Mouse (Mus musculus) B cell, adult 67 days (primary cell): ENCODE measurements around the gene H2-Q1. TPM values are rescaled to one million over a fixed set of nuclear protein-coding genes. Genes with fewer than 3 reads are reported as not detected.

Experiments used
- total RNA-seq, 2 experiments: library from RNA; stranded (reverse); gene quantifications; 4 replicates each; pipeline ENCODE4 v1.2.4; 2023

H2-Q1 gene
- 10 to 100 TPM in 1 of 2 experiments, 1 to 10 TPM in 1; 9.7 to 10.1 TPM for total RNA-seq

DNA sequence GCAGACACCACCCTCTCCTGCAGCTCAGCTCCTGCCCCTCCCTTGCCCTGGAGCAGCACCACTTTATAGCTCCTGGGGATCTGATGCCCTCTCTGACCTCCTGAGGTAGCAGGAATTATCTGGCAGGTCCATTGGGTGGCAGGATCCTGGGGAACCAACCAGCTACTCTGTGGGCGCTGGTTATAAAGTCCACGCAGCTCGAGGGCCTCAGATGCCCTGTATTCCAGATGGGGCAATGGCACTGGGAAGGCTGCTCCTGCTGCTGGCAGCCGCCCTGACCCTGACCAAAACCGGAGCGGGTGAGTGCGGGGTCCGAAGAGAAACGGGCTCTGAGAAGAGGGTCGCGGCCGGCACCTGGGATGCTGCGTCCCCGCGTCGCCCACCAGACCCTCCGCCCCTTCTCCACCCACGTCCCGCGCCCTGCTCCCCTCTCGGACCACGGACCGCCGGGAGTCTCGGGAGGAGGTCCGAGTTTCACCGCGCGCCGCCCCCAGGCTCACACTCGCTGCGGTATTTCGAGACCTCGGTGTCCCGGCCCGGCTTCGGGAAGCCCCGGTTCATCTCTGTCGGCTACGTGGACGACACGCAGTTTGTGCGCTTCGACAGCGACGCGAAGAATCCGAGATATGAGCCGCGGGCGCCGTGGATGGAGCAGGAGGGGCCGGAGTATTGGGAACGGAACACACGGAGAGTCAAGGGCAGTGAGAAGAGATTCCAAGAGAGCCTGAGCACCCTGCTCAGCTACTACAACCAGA, at the start of gene H2-Q1:
H2-Q1 (plus strand) TSS at position 79 of the 755 bp plus-strand sequence.

DNA sequence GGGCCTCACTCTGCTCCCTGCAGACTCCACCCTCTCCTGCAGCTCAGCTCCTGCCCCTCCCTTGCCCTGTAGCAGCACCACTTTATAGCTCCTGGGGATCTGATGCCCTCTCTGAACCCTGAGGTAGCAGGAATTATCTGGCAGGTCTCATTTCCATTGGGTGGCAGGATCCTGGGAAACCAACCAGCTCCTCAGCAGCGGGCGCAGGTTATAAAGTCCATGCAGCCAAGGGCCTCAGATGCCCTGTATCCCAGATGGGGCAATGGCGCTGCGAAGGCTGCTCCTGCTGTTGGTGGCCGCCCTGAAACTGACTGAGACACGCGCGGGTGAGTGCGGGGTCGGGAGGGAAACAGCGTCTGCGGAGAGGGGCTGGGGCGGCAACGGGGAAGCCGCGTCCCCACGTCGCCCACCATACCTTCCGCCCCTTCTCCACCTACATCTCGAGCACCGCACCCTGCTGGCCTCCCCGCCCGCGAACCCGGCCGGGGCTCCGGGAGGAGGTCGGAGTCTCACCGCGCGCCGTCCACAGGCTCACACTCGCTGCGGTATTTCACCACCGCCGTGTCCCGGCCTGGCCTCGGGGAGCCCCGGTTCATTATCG, 22.0 kb downstream of the H2-Q1 start, which contains the start of gene H2-Q2:
H2-Q2 (plus strand) TSS at position 172 of the 601 bp plus-strand sequence.

Other genes with a start within 250 kb of the H2-Q1 start
- not detected for gene Ly6g6e, start 243.5 kb upstream of the H2-Q1 start, total RNA-seq
- gene Ly6g6d, start 242.3 kb upstream of the H2-Q1 start, total RNA-seq = not detected
- not detected for gene Ly6g6f, start 234.8 kb upstream of the H2-Q1 start, total RNA-seq
- gene Abhd16a, start 231.1 kb upstream of the H2-Q1 start, total RNA-seq = 10 to 100 TPM; 71.6 to 74.8 TPM
- gene Ly6g5c, start 212.1 kb upstream of the H2-Q1 start, total RNA-seq = not detected
- 1 to 10 TPM; 1.5 to 1.7 TPM for gene Ly6g5b, start 205.0 kb upstream of the H2-Q1 start, total RNA-seq
- 10 to 100 TPM; 31.1 to 34.0 TPM for gene Gpank1, start 198.9 kb upstream of the H2-Q1 start, total RNA-seq
- 100 to 1,000 TPM; 126 to 147 TPM for gene Csnk2b, start 198.4 kb upstream of the H2-Q1 start, total RNA-seq
- 10 to 100 TPM; 16.6 to 25.1 TPM for gene D17H6S53E, start 194.0 kb upstream of the H2-Q1 start, total RNA-seq
- under 1 TPM; 0.56 to 0.93 TPM for gene Apom, start 188.4 kb upstream of the H2-Q1 start, total RNA-seq
- 100 to 1,000 TPM; 412 to 463 TPM for gene Bag6, start 185.2 kb upstream of the H2-Q1 start, total RNA-seq
- gene Prrc2a, start 155.5 kb upstream of the H2-Q1 start, total RNA-seq = 100 to 1,000 TPM; 364 to 379 TPM
- gene Aif1, start 144.3 kb upstream of the H2-Q1 start, total RNA-seq = 1 to 10 TPM; 1.7 to 5.1 TPM
- gene Lst1, start 132.0 kb upstream of the H2-Q1 start, total RNA-seq = 10 to 100 TPM; 32.6 to 54.4 TPM
- gene Ltb, start 126.0 kb upstream of the H2-Q1 start, total RNA-seq = 100 to 1,000 TPM; 669 to 686 TPM
- 10 to 100 TPM in 1 of 2 experiments, 1 to 10 TPM in 1; 9.6 to 14.5 TPM for gene Tnf, start 118.4 kb upstream of the H2-Q1 start, total RNA-seq
- gene Lta, start 115.1 kb upstream of the H2-Q1 start, total RNA-seq = 10 to 100 TPM; 45.0 to 61.0 TPM
- not detected for gene Gm16181, start 99.6 kb upstream of the H2-Q1 start, total RNA-seq
- gene Atp6v1g2, start 86.7 kb upstream of the H2-Q1 start, total RNA-seq = 1 to 10 TPM; 1.2 to 2.9 TPM
- gene Nfkbil1, start 84.6 kb upstream of the H2-Q1 start, total RNA-seq = 10 to 100 TPM; 11.2 to 16.2 TPM
- gene Ddx39b, start 78.7 kb upstream of the H2-Q1 start, total RNA-seq = 100 to 1,000 TPM; 440 to 473 TPM
- gene H2-D1, start 57.7 kb upstream of the H2-Q1 start, total RNA-seq = 1,000 to 10,000 TPM; 1,708 to 1,769 TPM
- gene H2-Q2, start 21.8 kb downstream of the H2-Q1 start, total RNA-seq = 1 to 10 TPM; 8.2 to 8.9 TPM
- gene H2-Q4, start 59.2 kb downstream of the H2-Q1 start, total RNA-seq = 100 to 1,000 TPM; 285 to 307 TPM
- gene H2-Q6, start 104.4 kb downstream of the H2-Q1 start, total RNA-seq = 100 to 1,000 TPM; 249 to 254 TPM
- gene H2-Q7, start 118.8 kb downstream of the H2-Q1 start, total RNA-seq = 100 to 1,000 TPM; 133 to 144 TPM
- gene H2-Q10, start 149.7 kb downstream of the H2-Q1 start, total RNA-seq = 10 to 100 TPM; 53.7 to 58.6 TPM
- gene Pou5f1, start 185.6 kb downstream of the H2-Q1 start, total RNA-seq = 1 to 10 TPM in 1 of 2 experiments, under 1 TPM in 1; 0.42 to 1.7 TPM
- gene Tcf19, start 196.4 kb downstream of the H2-Q1 start, total RNA-seq = 1 to 10 TPM; 3.7 to 4.6 TPM
- 10 to 100 TPM; 12.4 TPM for gene Cchcr1, start 196.7 kb downstream of the H2-Q1 start, total RNA-seq
- under 1 TPM in 1 of 2 experiments, not detected in 1; 0.90 TPM for gene Psors1c2, start 212.8 kb downstream of the H2-Q1 start, total RNA-seq
- not detected for gene Cdsn, start 231.7 kb downstream of the H2-Q1 start, total RNA-seq
- gene 2300002M23Rik, start 247.0 kb downstream of the H2-Q1 start, total RNA-seq = not detected